Mouse (Mus musculus): ENCODE data around the gene Cep19.

DNA sequence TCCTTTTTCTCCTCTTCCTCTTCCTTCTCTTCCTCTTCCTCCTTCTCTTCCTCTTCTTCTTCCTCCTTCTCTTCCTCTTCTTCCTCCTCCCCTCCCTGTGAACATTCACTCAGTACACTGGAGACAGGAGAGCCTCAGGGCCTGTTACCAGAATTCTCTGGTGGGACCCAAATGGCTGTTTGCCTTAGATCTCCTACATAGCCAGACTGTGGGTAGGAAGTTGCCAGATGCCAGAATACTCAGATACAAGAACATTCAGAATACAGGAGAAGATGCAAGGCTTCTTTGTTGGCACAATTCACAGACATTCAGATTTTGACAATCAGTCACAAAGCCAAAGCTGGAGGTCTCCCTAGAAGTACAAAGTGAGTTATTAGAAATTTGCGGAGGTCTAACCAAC, 39.4 kb downstream of the Cep19 start:
- TF ChIP-seq CTCF (IDR thresholded peaks at IDR 0.05; ENCODE audit: low read depth) (no peak), EP300 (optimal IDR thresholded peaks at IDR 0.05) (no peak)
